Mouse (Mus musculus): Measurements from ENCODE around the gene Pygb.

Pygb gene

GRCm38 (mm10) chr2:150788768-150789550 lies 2.4 kb downstream of the Pygb start:
- peak in 1 of 2 experiments; percentile 19 for DNase-seq (ENCODE audit: low spot score in 2 of 2)

- no peak for DNase-seq (ENCODE audit: low spot score in 2 of 2)
Measured at GRCm38 (mm10) chr2:150793320-150793719, 6.8 kb downstream of the Pygb start.

GRCm38 (mm10) chr2:150798084-150798483 lies 11.5 kb downstream of the Pygb start:
- DNase-seq (ENCODE audit: low spot score in 2 of 2), result no peak

GRCm38 (mm10) chr2:150800616-150801015 lies 14.1 kb downstream of the Pygb start:
- no peak for DNase-seq (ENCODE audit: low spot score in 2 of 2)

- no peak for DNase-seq (ENCODE audit: low spot score in 2 of 2)
Measured at GRCm38 (mm10) chr2:150803035-150803434, 16.5 kb downstream of the Pygb start.

- DNase-seq (ENCODE audit: low spot score in 2 of 2), result no peak
Measured at GRCm38 (mm10) chr2:150808381-150808780, 21.8 kb downstream of the Pygb start.

DNA sequence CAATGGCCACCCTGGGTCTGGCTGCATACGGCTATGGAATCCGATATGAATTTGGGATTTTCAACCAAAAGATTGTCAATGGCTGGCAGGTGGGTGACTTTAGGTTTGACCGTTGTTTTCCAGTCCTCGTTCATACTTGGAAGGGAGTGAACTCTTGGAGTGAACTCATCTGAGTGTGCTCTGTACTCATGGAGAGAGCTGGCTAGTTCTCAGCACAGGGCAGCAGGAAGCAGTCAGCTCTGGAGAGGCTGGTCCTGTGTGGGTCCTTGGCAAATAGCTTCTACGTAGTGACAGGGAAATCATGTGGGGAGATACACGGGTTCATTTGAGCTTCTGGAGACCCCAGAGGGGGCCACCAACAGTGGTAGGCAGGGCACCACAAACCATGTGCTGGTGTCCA lies 22.3 kb downstream of the Pygb start:
- DNase-seq (ENCODE audit: low spot score in 2 of 2), result no peak

DNA sequence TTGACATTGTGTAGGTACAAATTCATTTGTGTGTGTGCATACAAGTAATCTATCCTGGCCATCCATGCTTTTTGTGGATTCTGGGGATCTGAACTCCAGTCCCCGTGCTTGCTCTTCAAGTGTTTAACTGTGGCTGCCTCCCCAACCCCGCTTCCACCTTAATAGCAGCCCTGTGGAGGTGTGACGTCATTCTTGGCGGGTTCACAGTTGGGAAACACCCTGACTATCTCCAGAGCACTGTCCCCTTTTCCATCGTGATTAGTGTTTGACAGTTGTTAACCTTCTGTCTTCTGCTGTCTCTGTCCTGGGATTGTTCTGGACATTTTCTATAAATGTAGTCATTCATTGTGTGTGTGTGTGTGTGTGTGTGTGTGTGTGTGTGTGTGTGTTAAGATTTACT lies 24.1 kb downstream of the Pygb start:
- no peak for DNase-seq (ENCODE audit: low spot score in 2 of 2)

- no peak for DNase-seq (ENCODE audit: low spot score in 2 of 2)
Measured at GRCm38 (mm10) chr2:150812816-150813215, 26.3 kb downstream of the Pygb start.

DNA sequence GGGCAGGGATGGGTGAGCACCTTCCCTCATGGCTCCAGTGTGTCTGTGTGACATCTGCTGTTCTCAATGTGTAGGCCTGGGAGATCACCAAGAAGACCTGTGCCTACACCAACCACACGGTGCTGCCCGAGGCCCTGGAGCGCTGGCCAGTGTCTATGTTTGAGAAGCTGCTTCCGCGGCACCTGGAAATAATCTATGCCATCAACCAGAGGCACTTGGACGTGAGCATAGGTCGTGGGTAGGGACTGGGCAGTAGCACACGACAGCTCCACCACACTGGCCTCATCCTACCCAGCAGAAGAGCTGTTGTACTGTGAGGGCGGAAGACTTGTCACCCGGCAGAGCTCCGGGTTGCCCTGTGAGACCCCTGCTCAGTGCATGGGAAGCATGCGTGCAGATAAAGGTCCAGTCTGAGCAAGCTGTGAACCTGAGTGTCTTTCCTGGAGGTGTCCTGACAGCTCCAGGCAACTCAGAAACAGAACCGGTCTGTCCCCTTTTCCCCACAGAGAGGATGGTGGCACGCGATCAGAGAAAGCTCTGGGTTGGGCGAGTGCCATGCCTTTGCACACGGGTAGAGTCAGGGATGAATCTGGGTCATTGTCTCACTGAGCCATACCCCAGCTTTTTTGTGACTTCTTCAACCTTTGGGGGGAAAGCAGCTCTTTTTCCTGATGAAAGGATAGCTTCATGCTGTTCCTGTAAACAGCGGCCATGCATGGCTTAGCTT lies 30.3 kb downstream of the Pygb start:
- DNase-seq (ENCODE audit: low spot score in 2 of 2), result no peak

- DNase-seq (ENCODE audit: low spot score in 2 of 2), result no peak
Measured at GRCm38 (mm10) chr2:150818742-150819141, 32.2 kb downstream of the Pygb start.

- DNase-seq (ENCODE audit: low spot score in 2 of 2), result no peak
Measured at GRCm38 (mm10) chr2:150820720-150821119, 34.2 kb downstream of the Pygb start.

DNA sequence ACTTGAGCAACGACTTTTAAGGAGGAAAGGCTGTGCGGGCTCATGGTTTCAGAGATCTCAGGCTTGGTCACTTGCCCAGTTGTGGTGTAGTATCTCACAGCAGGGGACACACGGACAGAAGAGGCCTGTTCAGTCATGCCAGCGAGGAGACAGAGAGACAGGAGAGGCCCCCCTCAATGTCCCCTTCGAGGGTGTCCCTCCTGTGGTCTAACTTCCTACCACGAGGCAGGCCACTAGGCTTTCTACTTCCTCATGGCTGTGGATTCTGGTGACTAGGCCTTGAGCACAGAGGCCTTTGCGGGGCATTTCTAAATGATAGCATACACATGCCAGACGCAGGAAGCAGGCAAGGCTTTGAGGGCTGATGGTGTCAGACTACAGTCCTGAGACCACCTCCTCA lies 36.5 kb downstream of the Pygb start:
- DNase-seq (ENCODE audit: low spot score in 2 of 2), result no peak

DNA sequence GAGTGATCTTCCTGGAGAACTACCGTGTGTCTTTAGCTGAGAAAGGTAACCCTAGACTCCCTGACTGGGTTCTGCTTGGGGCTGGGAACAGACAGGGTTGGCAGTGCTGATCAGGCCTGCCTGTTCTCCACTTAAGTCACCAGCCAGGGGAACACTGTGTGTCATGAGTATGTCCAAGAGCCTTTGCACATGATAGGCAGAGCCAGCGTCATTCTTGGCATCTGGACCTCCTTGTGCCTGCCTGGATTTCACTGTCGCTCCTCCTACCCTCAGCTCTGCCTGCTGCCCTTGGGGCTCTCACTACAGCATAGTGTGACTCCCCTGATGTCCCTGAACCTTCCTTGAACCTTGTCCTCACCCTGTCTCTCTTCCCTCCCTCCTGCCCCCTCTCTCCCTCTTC lies 39.9 kb downstream of the Pygb start:
- no peak for DNase-seq (ENCODE audit: low spot score in 2 of 2)

DNA sequence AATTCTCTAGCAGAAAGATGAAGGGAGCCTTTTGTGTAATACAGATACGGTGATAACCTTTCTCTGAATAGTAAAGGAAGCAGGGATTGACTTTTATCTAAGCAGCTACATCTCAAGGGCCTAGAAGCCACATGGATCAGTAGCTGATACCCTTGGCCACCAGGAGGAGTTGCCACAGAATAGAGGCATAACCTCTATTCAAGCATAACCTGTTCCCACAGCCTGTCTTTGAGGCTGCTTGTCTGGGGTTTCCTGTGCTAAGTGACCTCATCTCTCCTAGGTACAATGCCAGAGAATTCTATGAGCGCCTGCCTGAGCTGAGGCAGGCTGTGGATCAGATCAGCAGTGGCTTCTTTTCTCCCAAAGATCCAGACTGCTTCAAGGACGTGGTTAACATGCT lies 41.6 kb downstream of the Pygb start:
- DNase-seq (ENCODE audit: low spot score in 2 of 2), result peak in 1 of 2 experiments; percentile 23

DNA sequence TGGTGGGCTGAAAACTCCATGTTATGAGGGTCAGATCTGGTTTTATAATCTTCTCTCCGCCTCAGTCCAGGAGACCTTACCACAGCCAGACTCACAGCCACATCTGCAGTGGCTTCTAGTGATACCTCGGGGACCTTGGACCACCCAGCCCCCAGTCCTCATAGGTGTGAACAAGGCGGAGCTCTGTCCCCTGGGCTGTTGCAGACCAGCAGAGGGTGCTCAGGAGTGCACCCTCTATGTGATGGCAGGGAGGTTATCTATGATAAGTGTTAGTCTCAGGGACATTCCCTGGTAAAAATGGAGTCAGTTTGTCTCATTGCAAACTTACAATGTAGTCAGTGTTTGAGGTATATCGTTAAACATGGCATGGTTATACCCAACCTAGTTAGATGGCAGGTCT lies 42.1 kb downstream of the Pygb start:
- no peak for DNase-seq (ENCODE audit: low spot score in 2 of 2)

- no peak for DNase-seq (ENCODE audit: low spot score in 2 of 2)
Measured at GRCm38 (mm10) chr2:150830011-150830410, 43.5 kb downstream of the Pygb start.

DNA sequence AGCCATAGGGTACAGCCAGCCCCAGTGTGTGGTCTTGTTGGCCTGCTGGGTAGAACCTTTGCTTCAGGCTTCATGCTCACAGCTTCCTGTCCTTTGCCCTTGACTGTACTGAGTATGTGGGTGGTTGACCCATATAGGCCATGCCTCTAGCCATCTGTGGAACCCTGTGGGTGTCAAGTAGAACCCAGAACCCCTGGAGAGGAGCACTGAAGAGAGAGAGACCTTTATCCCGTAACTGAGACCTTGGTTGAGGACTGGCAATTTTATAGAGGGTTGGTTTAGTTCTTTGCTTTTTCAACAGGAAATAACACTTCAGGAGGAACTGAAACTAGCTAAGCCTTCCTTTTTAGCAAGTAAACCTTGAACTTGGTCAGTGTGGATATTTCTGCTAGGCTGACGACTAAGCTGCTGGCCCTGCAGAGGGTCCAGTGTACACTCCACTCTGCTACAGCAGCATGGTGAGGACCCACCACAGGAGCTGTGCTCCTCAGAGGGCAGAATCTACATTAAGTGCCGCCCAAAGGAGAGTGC lies 44.4 kb downstream of the Pygb start:
- DNase-seq (ENCODE audit: low spot score in 2 of 2), result peak; percentile 60 to 65

GRCm38 (mm10) chr2:150832029-150832428 lies 45.5 kb downstream of the Pygb start:
- no peak for DNase-seq (ENCODE audit: low spot score in 2 of 2)

GRCm38 (mm10) chr2:150834616-150835015 lies 48.1 kb downstream of the Pygb start:
- DNase-seq (ENCODE audit: low spot score in 2 of 2), result no peak

GRCm38 (mm10) chr2:150835975-150836374 lies 49.4 kb downstream of the Pygb start:
- DNase-seq (ENCODE audit: low spot score in 2 of 2), result no peak

DNA sequence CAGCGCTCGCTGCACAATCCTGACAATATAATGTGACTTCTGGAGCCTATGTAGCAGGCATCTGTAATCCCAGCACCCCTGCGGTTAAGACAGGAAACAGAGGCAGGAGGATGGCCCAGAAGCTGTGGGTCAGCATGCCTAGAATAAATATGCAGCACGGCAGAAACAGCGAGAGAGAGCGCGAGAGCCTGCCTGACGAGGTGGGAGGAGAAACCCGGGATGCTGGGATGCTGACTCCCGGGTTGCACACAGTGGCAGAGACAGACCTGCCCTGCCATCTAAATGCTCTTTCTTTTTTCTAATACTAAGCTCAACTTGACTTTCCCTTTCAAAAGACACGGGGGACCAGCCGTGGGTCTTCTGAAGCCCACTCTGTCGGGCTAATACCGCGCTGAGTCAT lies 50.4 kb downstream of the Pygb start:
- no peak for DNase-seq (ENCODE audit: low spot score in 2 of 2)

DNA sequence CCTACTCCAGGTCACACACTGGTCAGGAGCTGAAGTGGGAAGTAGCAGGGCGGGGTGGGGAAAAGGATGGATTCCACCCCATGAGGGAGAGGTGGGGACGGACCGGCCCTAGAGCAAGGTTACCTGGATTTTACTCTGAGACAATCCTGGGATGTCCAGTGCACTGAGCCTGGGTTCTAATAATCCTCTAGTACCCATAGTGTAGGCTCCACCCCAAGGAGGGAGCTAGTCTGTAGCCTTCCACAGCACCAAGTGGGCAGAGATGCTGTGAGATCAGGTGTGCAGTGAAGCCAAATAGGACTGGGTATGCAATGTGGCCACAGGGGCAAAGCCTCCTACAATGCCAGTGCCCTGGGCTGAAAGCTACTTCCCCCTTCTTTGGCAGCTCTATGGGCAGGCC lies 51.2 kb downstream of the Pygb start:
- DNase-seq (ENCODE audit: low spot score in 2 of 2), result no peak
